Mouse (Mus musculus) liver, embryonic 12.5 days (tissue): Measurements from ENCODE around the gene Lama2. TPM values are rescaled to one million over a fixed set of nuclear protein-coding genes. Genes with fewer than 3 reads are reported as not detected.

ENCODE experiments used
- ATAC-seq: fragments of 200-750 bp; cut with Nextera tagmentation; 2 replicates; pipeline ENCODE4 v1.8.0; 2017; ENCODE audit warnings: moderate number of reproducible peaks, mild to moderate bottlenecking, moderate library complexity
- H3K27ac ChIP-seq: fragments of 300-500 bp; sonication (generic); 2 replicates; pipeline ENCODE4 v1.5.1; 2016; ENCODE audit warnings: mild to moderate bottlenecking
- H3K27me3 ChIP-seq: fragments of 300-500 bp; sonication (generic); replicated peaks from 2 replicates; pipeline ENCODE4 v1.6.1; 2016; ENCODE audit warnings: mild to moderate bottlenecking, moderate library complexity
- H3K36me3 ChIP-seq: fragments of 300-500 bp; sonication (generic); 2 replicates; pipeline ENCODE4 v1.6.1; 2016; ENCODE audit warnings: mild to moderate bottlenecking, moderate library complexity
- H3K4me1 ChIP-seq: fragments of 300-500 bp; sonication (generic); 2 replicates; pipeline ENCODE4 v1.6.1; 2016
- H3K4me2 ChIP-seq: fragments of 300-500 bp; sonication (generic); 2 replicates; pipeline ENCODE4 v1.6.1; 2016; ENCODE audit warnings: mild to moderate bottlenecking, moderate library complexity
- H3K4me3 ChIP-seq: fragments of 300-500 bp; sonication (generic); 2 replicates; pipeline ENCODE4 v1.5.1; 2016; ENCODE audit warnings: mild to moderate bottlenecking, moderate library complexity
- H3K9ac ChIP-seq: fragments of 300-500 bp; sonication (generic); 2 replicates; pipeline ENCODE4 v1.6.1; 2016; ENCODE audit warnings: mild to moderate bottlenecking, moderate library complexity
- H3K9me3 ChIP-seq: fragments of 300-500 bp; sonication (generic); replicated peaks from 2 replicates; pipeline ENCODE4 v1.6.1; 2016; ENCODE audit warnings: mild to moderate bottlenecking, moderate library complexity
- WGBS: fragments of 180-500 bp; shearing (Covaris S2); methylation state at CpG from one replicate; pipeline ENCODE4 v1.1.7; 2016; ENCODE audit not compliant: insufficient replicate concordance; 5-methylcytosine and 5-hydroxymethylcytosine counted together
- polyA plus RNA-seq: library from polyadenylated mRNA; unstranded; fragments of >200 nt; fragmentation: Nextera tagmentation; extraction: Ambion mirVana; gene quantifications from 2 replicates; pipeline ENCODE4 v1.2.1, GENCODE M21; 2016

Lama2 gene
- polyA plus RNA-seq, 1 experiment from 2014 or later = 0.41 TPM

DNA sequence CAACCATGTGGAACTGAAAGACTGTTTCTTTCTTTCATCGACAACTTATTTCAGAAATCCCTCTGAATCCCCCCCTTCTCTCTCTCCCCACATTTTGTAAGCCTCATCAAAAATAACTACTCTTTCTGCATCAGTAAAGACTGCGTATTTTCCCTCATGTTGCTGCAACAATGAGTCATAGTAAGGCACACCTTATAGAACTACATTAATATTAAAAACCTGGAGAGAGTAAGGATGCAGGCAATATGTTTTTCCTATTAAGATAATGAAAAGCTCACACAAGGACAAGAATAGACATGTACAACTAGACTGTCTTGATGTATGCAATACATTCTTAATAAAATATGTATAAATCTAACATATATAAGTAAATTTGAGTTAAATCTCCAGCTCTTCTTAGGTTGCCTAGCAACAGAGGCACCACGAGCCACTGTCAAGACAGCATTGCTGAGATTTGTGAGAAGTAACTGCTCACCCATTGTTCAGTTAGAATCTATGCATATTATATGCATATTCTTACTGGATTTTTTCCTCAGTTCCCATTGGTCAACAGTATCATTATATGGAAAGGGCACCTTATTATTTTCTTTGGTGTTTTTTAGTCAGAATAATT, 110.6 kb downstream of the Lama2 start:
- H3K4me1 ChIP-seq = no peaks in the 10 kb centered on the region
- H3K36me3 ChIP-seq = no peaks in the 10 kb centered on the region
- H3K4me3 ChIP-seq = no peak overlapping the region
- no peaks in the 10 kb centered on the region for H3K27me3 ChIP-seq
- H3K4me2 ChIP-seq = no peak overlapping the region
- H3K9ac ChIP-seq = no peak overlapping the region
- 56% methylated on average over 3 of the region's 3 CpGs for WGBS
- H3K27ac ChIP-seq = no peak overlapping the region
- ATAC-seq = no peak
- H3K9me3 ChIP-seq = no peaks in the 10 kb centered on the region

DNA sequence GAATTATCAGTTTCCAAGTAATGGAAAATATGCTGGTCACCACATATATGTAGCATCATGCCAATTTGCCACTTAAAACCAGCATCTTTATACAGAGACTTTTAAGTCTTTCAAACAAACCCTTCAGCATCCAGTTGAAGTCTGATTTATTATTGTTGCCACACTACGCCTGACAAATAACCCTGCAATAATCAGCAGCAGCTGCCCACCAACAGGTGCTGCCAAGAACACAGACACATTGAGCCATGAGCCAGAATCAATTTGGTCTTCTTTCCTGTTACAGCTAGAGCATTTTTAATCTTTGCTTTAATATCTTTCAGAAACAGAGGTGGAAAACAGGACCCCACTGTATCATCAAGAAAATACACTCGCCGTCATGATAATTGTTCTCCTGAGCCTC, 118.7 kb downstream of the Lama2 start:
- Histone ChIP-seq H3K4me1 (no peaks in the 10 kb centered on the region), H3K4me3 (no peak overlapping the region), H3K36me3 (no peaks in the 10 kb centered on the region), H3K4me2 (no peak overlapping the region), H3K27ac (no peak overlapping the region), H3K27me3 (no peaks in the 10 kb centered on the region), H3K9ac (no peak overlapping the region), H3K9me3 (no peaks in the 10 kb centered on the region)
- no peak for ATAC-seq
- WGBS = 75% methylated on average over 3 of the region's 3 CpGs

GRCm38 (mm10) chr10:27488452-27488851, 131.1 kb downstream of the Lama2 start:
- Histone ChIP-seq H3K9ac (no peak overlapping the region), H3K27me3 (no peaks in the 10 kb centered on the region), H3K4me1 (no peaks in the 10 kb centered on the region), H3K4me2 (no peak overlapping the region), H3K4me3 (no peak overlapping the region), H3K27ac (no peak overlapping the region), H3K36me3 (no peaks in the 10 kb centered on the region), H3K9me3 (no peaks in the 10 kb centered on the region)
- 66% methylated on average over 1 of the region's 1 CpGs for WGBS
- ATAC-seq = no peak

GRCm38 (mm10) chr10:27484041-27484440, 135.5 kb downstream of the Lama2 start:
- no peaks in the 10 kb centered on the region for H3K4me1 ChIP-seq
- no peak for ATAC-seq
- no peaks in the 10 kb centered on the region for H3K9me3 ChIP-seq
- no peaks in the 10 kb centered on the region for H3K27me3 ChIP-seq
- H3K36me3 ChIP-seq = no peaks in the 10 kb centered on the region
- H3K4me2 ChIP-seq = no peak overlapping the region
- WGBS = 60% methylated on average over 1 of the region's 1 CpGs
- H3K9ac ChIP-seq = no peak overlapping the region
- no peak overlapping the region for H3K4me3 ChIP-seq
- H3K27ac ChIP-seq = no peak overlapping the region

GRCm38 (mm10) chr10:27475540-27475939, 144.0 kb downstream of the Lama2 start:
- Histone ChIP-seq H3K36me3 (no peaks in the 10 kb centered on the region), H3K4me3 (no peak overlapping the region), H3K27me3 (no peaks in the 10 kb centered on the region), H3K9me3 (no peaks in the 10 kb centered on the region), H3K9ac (no peak overlapping the region), H3K27ac (no peak overlapping the region), H3K4me2 (no peak overlapping the region), H3K4me1 (no peaks in the 10 kb centered on the region)
- ATAC-seq = no peak
- WGBS = 51% methylated on average over 3 of the region's 3 CpGs

DNA sequence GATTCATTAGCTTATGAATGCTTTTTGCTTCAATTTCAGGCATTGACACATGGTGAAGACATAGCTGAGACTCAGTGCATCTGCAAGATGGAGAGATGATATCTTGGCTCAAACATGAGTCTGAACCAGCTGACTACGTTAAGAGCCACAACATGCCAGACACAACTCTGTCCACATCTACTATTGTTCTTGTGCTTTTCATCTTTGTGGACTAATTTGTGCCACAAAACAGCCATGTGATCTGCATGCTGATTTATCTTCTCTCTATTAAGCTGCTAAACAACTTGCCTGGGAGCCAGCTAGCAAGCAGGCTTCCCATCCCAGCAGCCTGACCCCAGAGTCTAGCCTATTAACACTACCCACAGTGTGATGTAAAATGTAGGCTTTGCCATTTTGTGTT, 151.3 kb downstream of the Lama2 start:
- 79% methylated on average over 1 of the region's 1 CpGs for WGBS
- H3K4me3 ChIP-seq = no peak overlapping the region
- no peaks in the 10 kb centered on the region for H3K9me3 ChIP-seq
- no peaks in the 10 kb centered on the region for H3K36me3 ChIP-seq
- no peak overlapping the region for H3K4me2 ChIP-seq
- no peak for ATAC-seq
- H3K27ac ChIP-seq = no peak overlapping the region
- no peak overlapping the region for H3K9ac ChIP-seq
- no peaks in the 10 kb centered on the region for H3K27me3 ChIP-seq
- no peaks in the 10 kb centered on the region for H3K4me1 ChIP-seq

GRCm38 (mm10) chr10:27413583-27414465, 205.7 kb downstream of the Lama2 start:
- ATAC-seq = no peak
- no peak overlapping the region for H3K4me3 ChIP-seq
- H3K4me2 ChIP-seq = no peak overlapping the region
- H3K9ac ChIP-seq = no peak overlapping the region
- 59% methylated on average over 5 of the region's 5 CpGs for WGBS
- H3K27ac ChIP-seq = no peak overlapping the region
- no peaks in the 10 kb centered on the region for H3K4me1 ChIP-seq
- H3K9me3 ChIP-seq = no peaks in the 10 kb centered on the region
- no peaks in the 10 kb centered on the region for H3K36me3 ChIP-seq
- H3K27me3 ChIP-seq = no peaks in the 10 kb centered on the region

DNA sequence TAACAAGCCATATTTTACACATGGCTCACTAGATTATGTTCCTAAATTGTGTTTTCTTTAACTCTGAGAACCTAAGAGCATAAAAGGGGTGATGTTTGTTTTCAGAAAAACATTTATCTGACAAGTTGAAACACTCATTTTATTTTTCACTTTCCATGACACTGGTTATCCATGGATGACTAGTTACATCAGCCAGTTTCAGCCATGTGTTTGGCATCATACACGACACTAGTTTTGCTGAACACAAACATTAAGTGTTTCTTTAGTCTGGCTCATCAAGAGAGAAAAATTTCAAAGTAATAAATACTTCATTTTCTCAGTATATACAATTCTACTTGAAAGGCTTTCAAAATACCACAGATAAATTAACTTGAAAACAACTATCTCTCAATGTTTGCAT, 228.8 kb downstream of the Lama2 start:
- Histone ChIP-seq H3K27me3 (no peaks in the 10 kb centered on the region), H3K36me3 (no peaks in the 10 kb centered on the region), H3K4me3 (no peak overlapping the region), H3K4me2 (no peak overlapping the region), H3K9ac (no peak overlapping the region), H3K27ac (no peak overlapping the region), H3K9me3 (no peaks in the 10 kb centered on the region), H3K4me1 (no peaks in the 10 kb centered on the region)
- WGBS = 36% methylated on average over 1 of the region's 1 CpGs
- ATAC-seq = no peak

DNA sequence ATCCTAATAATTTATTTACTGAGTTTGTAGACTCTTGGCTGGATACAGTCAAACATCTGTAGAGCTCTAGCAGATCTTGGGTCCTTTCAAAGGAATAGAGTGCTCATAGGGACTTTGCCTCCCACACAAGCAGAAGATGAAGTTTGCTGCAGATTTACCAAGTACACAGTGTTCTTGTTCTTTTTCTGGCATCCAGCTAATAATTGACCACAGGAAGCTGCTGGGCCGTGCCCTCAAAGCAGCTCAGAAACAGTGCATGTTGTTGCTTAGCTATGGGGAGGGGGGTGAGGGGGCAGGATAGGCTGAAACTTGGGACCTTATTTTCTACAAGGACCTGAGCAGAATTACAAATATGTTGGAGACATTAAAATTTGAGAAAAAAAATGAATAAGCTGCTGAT, 232.0 kb downstream of the Lama2 start:
- no peak overlapping the region for H3K9ac ChIP-seq
- H3K4me2 ChIP-seq = no peak overlapping the region
- H3K4me1 ChIP-seq = no peaks in the 10 kb centered on the region
- 22% methylated on average over 1 of the region's 1 CpGs for WGBS
- no peaks in the 10 kb centered on the region for H3K36me3 ChIP-seq
- H3K9me3 ChIP-seq = no peaks in the 10 kb centered on the region
- no peak overlapping the region for H3K4me3 ChIP-seq
- no peak for ATAC-seq
- no peaks in the 10 kb centered on the region for H3K27me3 ChIP-seq
- no peak overlapping the region for H3K27ac ChIP-seq

DNA sequence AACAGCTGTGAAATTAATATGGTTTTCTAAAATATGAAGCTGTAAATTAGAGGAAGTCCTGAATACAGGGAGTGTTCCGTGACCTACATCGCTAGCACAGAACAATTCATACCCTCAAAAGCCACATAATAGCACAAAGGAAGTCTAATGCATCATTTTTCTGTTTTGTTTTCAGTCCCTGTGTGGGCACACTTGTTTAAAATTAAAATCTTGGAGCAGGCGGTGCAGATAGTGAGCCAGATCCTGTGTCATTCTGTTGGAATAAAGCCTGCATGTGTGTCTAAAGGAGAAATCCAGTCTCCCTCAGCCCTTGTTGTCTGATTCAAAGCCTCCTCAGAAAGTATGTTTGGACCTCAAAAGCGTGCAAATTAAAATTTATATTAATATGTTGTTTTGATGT, 234.9 kb downstream of the Lama2 start:
- H3K4me3 ChIP-seq = no peak overlapping the region
- H3K9me3 ChIP-seq = no peaks in the 10 kb centered on the region
- H3K4me2 ChIP-seq = no peak overlapping the region
- no peak for ATAC-seq
- H3K36me3 ChIP-seq = no peaks in the 10 kb centered on the region
- no peak overlapping the region for H3K27ac ChIP-seq
- H3K4me1 ChIP-seq = no peaks in the 10 kb centered on the region
- no peaks in the 10 kb centered on the region for H3K27me3 ChIP-seq
- no peak overlapping the region for H3K9ac ChIP-seq
- 61% methylated on average over 4 of the region's 4 CpGs for WGBS

- H3K9ac ChIP-seq = no peak overlapping the region
- 46% methylated on average over 2 of the region's 2 CpGs for WGBS
- H3K4me3 ChIP-seq = no peak overlapping the region
- H3K9me3 ChIP-seq = no peaks in the 10 kb centered on the region
- ATAC-seq = no peak
- no peaks in the 10 kb centered on the region for H3K27me3 ChIP-seq
- no peak overlapping the region for H3K4me2 ChIP-seq
- no peaks in the 10 kb centered on the region for H3K4me1 ChIP-seq
- no peaks in the 10 kb centered on the region for H3K36me3 ChIP-seq
- no peak overlapping the region for H3K27ac ChIP-seq
Observed at GRCm38 (mm10) chr10:27382887-27383609, 236.5 kb downstream of the Lama2 start.

GRCm38 (mm10) chr10:27378286-27378685, 241.3 kb downstream of the Lama2 start:
- no peak for ATAC-seq
- Histone ChIP-seq H3K4me1 (no peaks in the 10 kb centered on the region), H3K36me3 (no peaks in the 10 kb centered on the region), H3K27ac (no peak overlapping the region), H3K27me3 (no peaks in the 10 kb centered on the region), H3K4me3 (no peak overlapping the region), H3K9ac (no peak overlapping the region), H3K9me3 (no peaks in the 10 kb centered on the region), H3K4me2 (no peak overlapping the region)
- WGBS = 21% methylated on average over 1 of the region's 1 CpGs
